In genomic region chr19:45796879-45797278, GRCm38 (mm10) we compare ENCODE assay signal across 29 mouse cellular contexts. TPM values are rescaled to one million over a fixed set of nuclear protein-coding genes. Genes with fewer than 3 reads are reported as not detected.
DNase-seq lines count a peak whose midpoint lies in the region; TF ChIP-seq lines count a peak whose summit lies in the region.
"Had no signal": no experiment of that assay in that cellular context is flagged by ENCODE, and none has a peak within 500 bp of the region (broad histone marks: within the 10 kb centered on the region; RNA-seq: fewer than 3 reads in every experiment).

No protein-coding gene starts in this region.

- TF ChIP-seq CTCF in gastrocnemius, adult 2 months (IDR thresholded peaks at IDR 0.05): no peak

- H3K4me1 ChIP-seq in heart, embryonic 10.5 days: peaks cover 18% of the 10 kb centered on the region

- H3K27me3 ChIP-seq in heart, embryonic 10.5 days (ENCODE audit: insufficient read depth, poor library complexity, severe bottlenecking): peaks cover 11% of the 10 kb centered on the region; the same call in 1 of the 2 replicates
- H3K27me3 ChIP-seq: lung, embryonic 15.5 days; neural tube, embryonic 15.5 days had no signal

- no peaks in the 10 kb centered on the region for H3K36me3 ChIP-seq in heart, embryonic 10.5 days
- H3K36me3 ChIP-seq: embryonic facial prominence, embryonic 12.5 days; hindbrain, embryonic 10.5 days; limb, embryonic 10.5 days; liver, embryonic 15.5 days; lung, embryonic 15.5 days; neural tube, embryonic 15.5 days had no signal

- H3K4me3 ChIP-seq in heart, embryonic 10.5 days: no peak overlapping the region
- H3K4me3 ChIP-seq in gastrocnemius, adult 2 months: no peak overlapping the region
- H3K4me3 ChIP-seq: neural tube, embryonic 15.5 days had no signal

- no peaks in the 10 kb centered on the region for H3K9me3 ChIP-seq in heart, embryonic 10.5 days
- H3K9me3 ChIP-seq: embryonic facial prominence, embryonic 12.5 days; hindbrain, embryonic 10.5 days; limb, embryonic 10.5 days; liver, embryonic 15.5 days; lung, embryonic 15.5 days; neural tube, embryonic 15.5 days had no signal

- no peak overlapping the region for H3K27ac ChIP-seq in heart, embryonic 10.5 days
- no peak overlapping the region for H3K27ac ChIP-seq in gastrocnemius, adult 2 months
- H3K27ac ChIP-seq: embryonic facial prominence, embryonic 12.5 days; hindbrain, embryonic 10.5 days; hindbrain, postnatal 0 days; limb, embryonic 10.5 days; liver, embryonic 15.5 days; lung, embryonic 15.5 days; macrophage; neural tube, embryonic 15.5 days; stomach, postnatal 0 days had no signal

- intact Hi-C loops in heart, postnatal 10 days (cut with DNase I): no loop called here
- intact Hi-C loops in left cerebral cortex, postnatal 14 days (cut with DNase I): no loop called here
- intact Hi-C loops in gastrocnemius, adult 2 months (cut with DNase I): no loop called here

- WGBS in heart, embryonic 10.5 days: 69% methylated on average over 15 of the region's 15 CpGs

- DNase-seq in heart, embryonic 10.5 days (ENCODE audit: low spot score): peak; percentile 56
- DNase-seq in heart, postnatal 10 days: no peak
- peak; percentile 22 for DNase-seq in thymus, postnatal 14 days
- no peak for DNase-seq in thymus, postnatal 25 days
- peak; percentile 49 for DNase-seq in T-cell, adult 2 months (ENCODE audit: low spot score)
- no peak for DNase-seq in testis, postnatal 14 days (ENCODE audit: low spot score)
- DNase-seq in left cerebral cortex, postnatal 14 days (ENCODE audit: low spot score in 2 of 2): no peak
- no peak for DNase-seq in gastrocnemius, adult 2 months
- DNase-seq: adrenal gland, adult 8-10 months; cerebellum, adult 11-12 months; cerebellum, postnatal 10 days; kidney, adult 18-20 months; kidney, postnatal 14 days; liver had no signal

RNA-seq across cellular contexts. Expression of gene Mgea5, which starts 13.2 kb away (rescaled TPM):
- 39.6 and 52.5 TPM in 2 replicates for polyA plus RNA-seq in heart, embryonic 10.5 days (2016; fragmentation: Nextera tagmentation; extraction: Ambion mirVana)
- total RNA-seq in heart, postnatal 10 days (2021): 10 to 100 TPM; 73.6 to 77.1 TPM
- 100 to 1,000 TPM; 132 to 136 TPM for total RNA-seq in left cerebral cortex, postnatal 14 days (2021)
- total RNA-seq in gastrocnemius, adult 2 months (2021): 10 to 100 TPM; 35.2 to 41.8 TPM

RNA-seq across cellular contexts. Expression of gene Kcnip2, which starts 19.0 kb away (rescaled TPM):
- 0.35 and 0.53 TPM in 2 replicates for polyA plus RNA-seq in heart, embryonic 10.5 days (2016; fragmentation: Nextera tagmentation; extraction: Ambion mirVana)
- total RNA-seq in heart, postnatal 10 days (2021): 100 to 1,000 TPM; 121 to 139 TPM
- 100 to 1,000 TPM; 129 to 143 TPM for total RNA-seq in left cerebral cortex, postnatal 14 days (2021)
- total RNA-seq in gastrocnemius, adult 2 months (2021): under 1 TPM; 0.48 to 0.70 TPM
- polyA plus RNA-seq: macrophage had no signal

RNA-seq across cellular contexts. Expression of gene Npm3, which starts 47.5 kb away (rescaled TPM):
- 12.3 and 13.6 TPM in 2 replicates for polyA plus RNA-seq in heart, embryonic 10.5 days (2016; fragmentation: Nextera tagmentation; extraction: Ambion mirVana)
- total RNA-seq in heart, postnatal 10 days (2021): 10 to 100 TPM; 17.7 to 19.7 TPM
- total RNA-seq in left cerebral cortex, postnatal 14 days (2021): 1 to 10 TPM; 6.8 to 7.6 TPM
- 10 to 100 TPM; 11.0 to 13.3 TPM for total RNA-seq in gastrocnemius, adult 2 months (2021)

RNA-seq across cellular contexts. Expression of gene Fgf8, which starts 54.2 kb away (rescaled TPM):
- polyA plus RNA-seq in heart, embryonic 10.5 days (2016; fragmentation: Nextera tagmentation; extraction: Ambion mirVana): 1.9 and 8.8 TPM in 2 replicates
- total RNA-seq in heart, postnatal 10 days (2021): not detected
- total RNA-seq in left cerebral cortex, postnatal 14 days (2021): not detected
- not detected for total RNA-seq in gastrocnemius, adult 2 months (2021)
- total RNA-seq: adrenal gland, adult 8-10 months; gastrocnemius, postnatal 4 days; layer of hippocampus, adult 18-20 months; layer of hippocampus, postnatal 14 days; left cerebral cortex, adult 8-10 months had no signal
- polyA plus RNA-seq: heart, postnatal 0 days; liver, embryonic 15.5 days; lung, embryonic 15.5 days; macrophage; midbrain, postnatal 0 days; stomach, postnatal 0 days had no signal

Comparison
In these comparisons a context has a peak if more than half of its experiments do, and no peak if none do; other contexts are left out.
1. DNase-seq: peak in heart, embryonic 10.5 days (single experiment), thymus, postnatal 14 days (single experiment) and T-cell, adult 2 months (single experiment); none in heart, postnatal 10 days (0 of 2), thymus, postnatal 25 days (single experiment), testis, postnatal 14 days (single experiment), left cerebral cortex, postnatal 14 days (0 of 2) and gastrocnemius, adult 2 months (single experiment).
2. RNA of gene Kcnip2, which starts 19.0 kb away (total RNA-seq): 129 to 143 TPM in left cerebral cortex, postnatal 14 days and 121 to 139 TPM in heart, postnatal 10 days; 0.48 to 0.70 TPM in gastrocnemius, adult 2 months; every median in the first group is over 10 times any median in the second.